8 mouse cellular contexts compared by ENCODE assay signal in the genomic region with DNA sequence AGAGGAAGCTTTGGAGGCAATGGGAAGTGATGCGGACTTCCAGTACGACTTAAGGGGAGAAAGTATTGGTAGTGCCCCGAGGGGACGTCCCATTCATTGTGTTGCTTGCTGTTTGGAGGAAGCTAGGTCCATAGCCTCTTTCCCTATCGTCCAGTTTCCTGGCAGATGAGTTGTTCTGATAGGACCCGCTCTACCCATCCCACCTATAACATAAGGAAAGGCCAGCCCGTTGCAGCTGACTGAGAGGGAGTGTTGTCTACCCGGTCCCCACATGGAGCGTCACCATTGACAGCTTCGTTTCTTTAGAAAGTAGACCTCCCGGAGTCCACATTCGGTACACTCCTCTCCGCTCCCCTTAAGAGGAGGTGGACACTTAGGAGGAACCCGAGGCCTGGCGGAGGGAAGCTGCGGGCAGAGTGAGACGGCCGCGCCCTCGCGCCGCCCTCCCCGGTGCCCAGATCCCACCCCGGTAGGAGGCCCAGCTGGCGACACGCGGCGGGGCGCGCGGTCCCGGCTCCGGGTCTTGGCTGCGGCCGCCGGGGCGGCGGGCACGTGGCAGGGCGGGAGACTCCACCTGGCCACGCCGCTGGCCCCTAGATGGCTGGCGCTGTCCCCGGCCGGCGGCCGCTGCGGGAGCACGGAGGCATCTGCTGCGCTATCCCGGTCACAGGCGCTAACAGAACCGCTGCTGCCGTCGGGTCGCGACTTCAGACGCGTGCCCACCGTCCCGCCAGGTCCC.
DNase-seq lines count a peak whose midpoint lies in the region; ATAC-seq and TF ChIP-seq lines count a peak whose summit lies in the region.

No protein-coding gene starts in this region.

- no peaks in the 10 kb centered on the region for H3K9me3 ChIP-seq in intestine, embryonic 14.5 days (ENCODE audit: control insufficient read depth, low read length)
- H3K9me3 ChIP-seq in liver, embryonic 13.5 days (replicated peaks): no peaks in the 10 kb centered on the region

- peak in 1 of 2 experiments; percentile 49 for DNase-seq in left cerebral cortex, adult 2 months (ENCODE audit: extremely low spot score in 1 of 2, low spot score in 2 of 2)
- DNase-seq in left cerebral cortex, adult 11 months (ENCODE audit: low spot score): no peak
- DNase-seq in cerebellum, postnatal 36 days: peak; percentile 68 to 75
- peak; percentile 70 to 76 for DNase-seq in gastrocnemius, postnatal 4 days (ENCODE audit: low spot score in 2 of 2)
- peak; percentile 93 for DNase-seq in intestine, embryonic 14.5 days (ENCODE audit: low spot score)
- peak; percentile 78 for DNase-seq in liver, embryonic 13.5 days

- H3K4me1 ChIP-seq in intestine, embryonic 14.5 days (replicated peaks; ENCODE audit: control insufficient read depth, insufficient read depth, low read length): peaks cover 13% of the 10 kb centered on the region
- peaks cover 51% of the 10 kb centered on the region for H3K4me1 ChIP-seq in liver, embryonic 13.5 days (replicated peaks)
- H3K4me1 ChIP-seq in testis, adult 2 months (ENCODE audit: control insufficient read depth, insufficient read depth, low read length): peaks cover 6% of the 10 kb centered on the region

- ATAC-seq in intestine, embryonic 14.5 days (replicated peaks; ENCODE audit: low FRiP score, low TSS enrichment, low read depth): peak; percentile 87
- peak; percentile 78 for ATAC-seq in liver, embryonic 13.5 days (ENCODE audit: low read depth)
- peak; percentile 62; the same call in 1 of the 2 replicates for ATAC-seq in monocyte, adult 5-6 weeks (replicated peaks; ENCODE audit: insufficient number of reproducible peaks, low FRiP score, low TSS enrichment, poor library complexity, severe bottlenecking)

- H3K27ac ChIP-seq in left cerebral cortex, adult 2 months: no peak overlapping the region
- 0 out of 2 replicates have a peak overlapping the region, but pooled peaks have one; percentile 7 for H3K27ac ChIP-seq in intestine, embryonic 14.5 days (ENCODE audit: low read depth)
- peak overlapping the region; percentile 96 for H3K27ac ChIP-seq in liver, embryonic 13.5 days
- H3K27ac ChIP-seq in testis, adult 2 months (ENCODE audit: control insufficient read depth, insufficient read depth, low read depth, low read length): peak overlapping the region; percentile 79

- peak overlapping the region; percentile 44 for H3K9ac ChIP-seq in intestine, embryonic 14.5 days (ENCODE audit: low read length)
- peak overlapping the region; percentile 83 for H3K9ac ChIP-seq in liver, embryonic 13.5 days

- no peaks in the 10 kb centered on the region for H3K36me3 ChIP-seq in intestine, embryonic 14.5 days (ENCODE audit: control insufficient read depth, insufficient read depth, low read length)
- no peaks in the 10 kb centered on the region for H3K36me3 ChIP-seq in liver, embryonic 13.5 days
- H3K36me3 ChIP-seq in testis, adult 2 months (ENCODE audit: control insufficient read depth, insufficient read depth, low read length): no peaks in the 10 kb centered on the region

- peak overlapping the region; percentile 86 for H3K4me3 ChIP-seq in left cerebral cortex, adult 2 months
- peak overlapping the region; percentile 93 for H3K4me3 ChIP-seq in intestine, embryonic 14.5 days (ENCODE audit: low read depth, low read length)
- H3K4me3 ChIP-seq in liver, embryonic 13.5 days (replicated peaks): peak overlapping the region; percentile 99
- peak overlapping the region; percentile 92 for H3K4me3 ChIP-seq in testis, adult 2 months (ENCODE audit: control insufficient read depth, low read depth, low read length)

- TF ChIP-seq POLR2A in testis, adult 2 months (IDR thresholded peaks at IDR 0.05; ENCODE audit: control insufficient read depth, low read depth, low read length): peak; percentile 12; the same call in 1 of the 2 replicates

- H3K27me3 ChIP-seq in intestine, embryonic 14.5 days (replicated peaks; ENCODE audit: control insufficient read depth, insufficient read depth, low read length): peaks cover 22% of the 10 kb centered on the region
- no peaks in the 10 kb centered on the region; the same call in 1 of the 2 replicates for H3K27me3 ChIP-seq in liver, embryonic 13.5 days
- no peaks in the 10 kb centered on the region for H3K27me3 ChIP-seq in testis, adult 2 months (ENCODE audit: control insufficient read depth, insufficient read depth, low read length)

- no peak for TF ChIP-seq CTCF in left cerebral cortex, adult 2 months (IDR thresholded peaks at IDR 0.05)
- no peak for TF ChIP-seq CTCF in testis, adult 2 months (IDR thresholded peaks at IDR 0.05; ENCODE audit: control insufficient read depth, insufficient read depth, insufficient replicate concordance, low read depth, low read length)

- WGBS in intestine, embryonic 14.5 days: 1% methylated on average over 59 of the region's 61 CpGs
- 2% methylated on average over 53 of the region's 61 CpGs for WGBS in liver, embryonic 13.5 days (ENCODE audit: insufficient replicate concordance)

- intact Hi-C loops in left cerebral cortex, adult 2 months (cut with DNase I): loop anchor here (5.0 kb wide), 1 partner anchor 608 kb away; no protein-coding TSS in a partner anchor

- peak overlapping the region; percentile 58 for H3K4me2 ChIP-seq in intestine, embryonic 14.5 days (ENCODE audit: low read length)
- H3K4me2 ChIP-seq in liver, embryonic 13.5 days: peak overlapping the region; percentile 98
